Mouse (Mus musculus) erythroblast, adult 5-6 weeks (primary cell): ENCODE measurements around the gene Hira. TPM values are rescaled to one million over a fixed set of nuclear protein-coding genes. Genes with fewer than 3 reads are reported as not detected.
"Not testable (repeated sequence)": the region's sequence is repeated elsewhere in the genome, so short reads cannot be mapped to it uniquely, and the experiment has no call there.

Experiments used
- ATAC-seq: replicated peaks from 2 replicates; pipeline ENCODE4 v1.8.0; 2016; ENCODE audit warnings: moderate number of reproducible peaks, mild to moderate bottlenecking, moderate TSS enrichment, inconsistent platforms; ENCODE audit not compliant: poor library complexity, low FRiP score, severe bottlenecking
- total RNA-seq, 2 experiments: library from RNA; stranded (forward) in 1 of 2; stranded (reverse) in 1 of 2; fragments of 150-400 nt in 1 of 2; fragments of 200-764, 138-1000 nt in 1 of 2; gene quantifications; 2 replicates each; pipeline versions ENCODE4 v1.2.3 to v1.2.4; 2015 to 2017; ENCODE audit warnings: low replicate concordance in 2 of 2

The Hira gene
- 19.2 and 20.4 TPM in 2 replicates for total RNA-seq (2015; ENCODE audit: low replicate concordance)
- total RNA-seq (2017; ENCODE audit: low replicate concordance), result 13.9 and 24.5 TPM in 2 replicates

GRCm38 (mm10) chr16:18876442-18877308 is at the start of gene Hira, which contains the start of gene Mrpl40:
Hira (plus strand) TSS chr16:18877037.
Mrpl40 (minus strand) TSS chr16:18876862.
- peak; percentile 85 for ATAC-seq

GRCm38 (mm10) chr16:18828630-18829029 is 48.2 kb upstream of the Hira start:
- ATAC-seq, result no peak

- no peak for ATAC-seq
Measured at GRCm38 (mm10) chr16:18829102-18829501, 47.7 kb upstream of the Hira start.

GRCm38 (mm10) chr16:18833486-18833885 is 43.4 kb upstream of the Hira start:
- no peak for ATAC-seq

GRCm38 (mm10) chr16:18836073-18836467 is 40.8 kb upstream of the Hira start:
- no peak for ATAC-seq

- ATAC-seq, result peak; percentile 96
Measured at GRCm38 (mm10) chr16:18836468-18837208, 40.2 kb upstream of the Hira start, which contains the start of the genes 2510002D24Rik and Gm28539. 2510002D24Rik (plus strand) TSS chr16:18836578. Gm28539 (plus strand) TSS chr16:18836584.

GRCm38 (mm10) chr16:18838346-18838745 is 38.5 kb upstream of the Hira start:
- ATAC-seq, result no peak

- no peak for ATAC-seq
Measured at GRCm38 (mm10) chr16:18846301-18846820, 30.5 kb upstream of the Hira start.

GRCm38 (mm10) chr16:18849521-18850190 is 27.2 kb upstream of the Hira start:
- ATAC-seq, result not testable (repeated sequence)

GRCm38 (mm10) chr16:18858551-18858950 is 18.3 kb upstream of the Hira start:
- ATAC-seq, result peak; percentile 69

GRCm38 (mm10) chr16:18860186-18860585 is 16.7 kb upstream of the Hira start:
- ATAC-seq, result no peak

- not testable (repeated sequence) for ATAC-seq
Measured at GRCm38 (mm10) chr16:18870495-18870894, 6.3 kb upstream of the Hira start.

- no peak; the same call in 1 of the 2 replicates for ATAC-seq
Measured at GRCm38 (mm10) chr16:18876091-18876441, 771 bp upstream of the Hira start.

GRCm38 (mm10) chr16:18877386-18878090 is 701 bp downstream of the Hira start:
- peak; percentile 39 for ATAC-seq

- no peak for ATAC-seq
Measured at GRCm38 (mm10) chr16:18878091-18878720, 1.4 kb downstream of the Hira start.

- ATAC-seq, result no peak
Measured at GRCm38 (mm10) chr16:18884044-18884443, 7.2 kb downstream of the Hira start.

- no peak for ATAC-seq
Measured at GRCm38 (mm10) chr16:18893840-18894372, 17.1 kb downstream of the Hira start.

- ATAC-seq, result no peak
Measured at GRCm38 (mm10) chr16:18895249-18895648, 18.4 kb downstream of the Hira start.
